In the genomic region with DNA sequence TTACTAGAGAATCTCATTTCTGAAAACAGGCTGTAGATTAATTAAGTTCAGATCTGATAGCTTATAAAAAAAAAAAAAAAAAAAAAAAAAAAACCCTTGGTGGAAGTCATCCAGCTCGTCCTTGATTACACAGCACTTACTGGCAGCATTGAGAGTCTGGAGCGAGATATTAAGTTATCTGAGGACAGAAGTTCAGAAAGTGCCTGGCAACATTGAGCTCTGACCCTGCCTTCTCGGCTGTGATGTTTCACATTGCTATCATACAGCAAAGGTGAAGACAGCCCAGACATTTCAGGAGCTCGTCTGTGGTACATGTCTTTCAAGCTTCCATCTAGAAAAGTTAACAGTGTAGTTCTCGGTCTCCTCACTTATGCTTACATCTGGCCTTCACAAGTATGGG, we compare ENCODE assay signal across 19 mouse cellular contexts.
A peak's percentile ranks its signal among the peaks of the same experiment; 100 is the strongest.
DNase-seq lines count a peak whose midpoint lies in the region; TF ChIP-seq lines count a peak whose summit lies in the region.
"Had no signal": no experiment of that assay in that cellular context is flagged by ENCODE, and none has a peak within 500 bp of the region (broad histone marks: within the 10 kb centered on the region; RNA-seq: fewer than 3 reads in every experiment).

No protein-coding gene starts in this region.

- H3K27ac ChIP-seq in gastrocnemius, adult 2 months, result peak overlapping the region; percentile 46
- H3K27ac ChIP-seq in left cerebral cortex, adult 2 months, result peak overlapping the region; percentile 36
- H3K27ac ChIP-seq: embryonic facial prominence, embryonic 13.5 days; forebrain, embryonic 12.5 days; hindbrain, embryonic 12.5 days; limb, embryonic 13.5 days; liver, embryonic 15.5 days; midbrain, embryonic 12.5 days; neural tube, embryonic 15.5 days had no signal

- TF ChIP-seq CTCF in gastrocnemius, adult 2 months (IDR thresholded peaks at IDR 0.05), result no peak
- no peak for TF ChIP-seq CTCF in left cerebral cortex, adult 2 months (IDR thresholded peaks at IDR 0.05)

- intact Hi-C loops in gastrocnemius, adult 2 months (cut with DNase I), result loop anchor here (10.0 kb wide), 1 partner anchor 223 kb away; no protein-coding TSS in a partner anchor
- intact Hi-C loops in left cerebral cortex, adult 2 months (cut with DNase I), result loop anchor here (5.0 kb wide), 2 partner anchors 71 to 86 kb away; no protein-coding TSS in a partner anchor
- intact Hi-C loops in left cerebral cortex, postnatal 36 days (cut with DNase I), result loop anchor here (10.0 kb wide), 1 partner anchor 463 kb away; a partner anchor contains a TSS

- DNase-seq in gastrocnemius, adult 2 months, result peak; percentile 22
- DNase-seq in gastrocnemius, postnatal 25 days, result no peak
- DNase-seq in left cerebral cortex, adult 2 months (ENCODE audit: extremely low spot score in 1 of 2, low spot score in 2 of 2), result no peak
- DNase-seq in left cerebral cortex, postnatal 36 days (ENCODE audit: low spot score in 2 of 2), result no peak
- peak; percentile 67 for DNase-seq in MN1 (ENCODE audit: low spot score)
- DNase-seq in skeletal muscle tissue, adult 2 months (ENCODE audit: low read depth, low spot score), result peak; percentile 42
- DNase-seq in layer of hippocampus, adult 11-12 months (ENCODE audit: low spot score), result no peak
- DNase-seq: cerebellum, adult 2 months; cerebellum, postnatal 36 days; embryo, embryonic 11 days; thymus, postnatal 25 days had no signal

- no peak overlapping the region for H3K4me3 ChIP-seq in gastrocnemius, adult 2 months
- H3K4me3 ChIP-seq in left cerebral cortex, adult 2 months, result no peak overlapping the region
- H3K4me3 ChIP-seq: embryonic facial prominence, embryonic 13.5 days; erythroblast, embryonic 14.5 days; forebrain, embryonic 12.5 days; hindbrain, embryonic 12.5 days; limb, embryonic 13.5 days; liver, embryonic 15.5 days; midbrain, embryonic 12.5 days; neural tube, embryonic 15.5 days had no signal

Comparison
In these comparisons a context has a peak if more than half of its experiments do, and no peak if none do; other contexts are left out.
1. DNase-seq: peak in gastrocnemius, adult 2 months (single experiment), MN1 (single experiment) and skeletal muscle tissue, adult 2 months (single experiment); none in gastrocnemius, postnatal 25 days (single experiment), left cerebral cortex, adult 2 months (0 of 2), left cerebral cortex, postnatal 36 days (0 of 2) and layer of hippocampus, adult 11-12 months (single experiment).